Mouse (Mus musculus) liver, embryonic 14.5 days (tissue): Measurements from ENCODE around the gene Dhx58. TPM values are rescaled to one million over a fixed set of nuclear protein-coding genes. Genes with fewer than 3 reads are reported as not detected.

ENCODE experiments used
- ATAC-seq: fragments of 200-750 bp; cut with Nextera tagmentation; 2 replicates; pipeline ENCODE4 v1.8.0; 2017; ENCODE audit warnings: moderate number of reproducible peaks, mild to moderate bottlenecking, moderate library complexity; ENCODE audit not compliant: insufficient read depth
- DNase-seq, 3 experiments: peaks; one replicate each; pipeline ENCODE4 v3.0.0-alpha.2; 2012 to 2013; ENCODE audit warnings: low read depth in 3 of 3, low spot score in 3 of 3
- H3K27ac ChIP-seq: fragments of 300-500 bp; sonication (generic); 2 replicates; pipeline ENCODE4 v1.5.1; 2014; ENCODE audit warnings: moderate library complexity, mild to moderate bottlenecking, control low read depth, inconsistent platforms
- H3K27me3 ChIP-seq: fragments of 300-500 bp; sonication (generic); 2 replicates; pipeline ENCODE4 v1.6.1; 2014; ENCODE audit warnings: mild to moderate bottlenecking, low read length, moderate library complexity; ENCODE audit not compliant: control insufficient read depth, insufficient read depth
- H3K36me3 ChIP-seq: fragments of 300-500 bp; sonication (generic); replicated peaks from 2 replicates; pipeline ENCODE4 v1.6.1; 2014; ENCODE audit warnings: low read depth; ENCODE audit not compliant: control insufficient read depth, insufficient read depth
- H3K4me1 ChIP-seq, 2 experiments: fragments of 200-500 bp in 1 of 2; fragments of 300-500 bp in 1 of 2; sonication (generic) in 1 of 2; replicated peaks; 2 replicates each; pipeline ENCODE4 v1.6.1; 2012 to 2014; ENCODE audit warnings: antibody characterized with exemption in 1 of 2, inconsistent platforms in 1 of 2, low read length in 1 of 2; ENCODE audit not compliant: control insufficient read depth in 2 of 2, insufficient read depth in 2 of 2
- H3K4me2 ChIP-seq: fragments of 300-500 bp; sonication (generic); 2 replicates; pipeline ENCODE4 v1.6.1; 2014; ENCODE audit warnings: low read depth, mild to moderate bottlenecking, control low read depth, moderate library complexity
- H3K4me3 ChIP-seq, 2 experiments: fragments of 200-500 bp in 1 of 2; fragments of 300-500 bp in 1 of 2; sonication (generic) in 1 of 2; 2 replicates each; pipeline ENCODE4 v1.5.1; 2012 to 2014; ENCODE audit warnings: low read depth in 2 of 2, low read length in 2 of 2, mild to moderate bottlenecking in 2 of 2, control low read depth in 1 of 2, inconsistent platforms in 1 of 2, moderate library complexity in 1 of 2; ENCODE audit not compliant: insufficient read depth in 1 of 2
- H3K9ac ChIP-seq: fragments of 300-500 bp; sonication (generic); replicated peaks from 2 replicates; pipeline ENCODE4 v1.6.1; 2014; ENCODE audit warnings: mild to moderate bottlenecking, control low read depth, moderate library complexity
- H3K9me3 ChIP-seq: fragments of 300-500 bp; sonication (generic); 2 replicates; pipeline ENCODE4 v1.6.1; 2016; ENCODE audit warnings: low read length, mixed read lengths; ENCODE audit not compliant: control insufficient read depth
- CTCF ChIP-seq: IDR thresholded peaks from 2 replicates; pipeline ENCODE4 v1.5.1; 2016; ENCODE audit warnings: antibody characterized with exemption, low read depth, control low read depth
- EP300 ChIP-seq: IDR thresholded peaks from 2 replicates; pipeline ENCODE4 v1.6.1; 2016; ENCODE audit warnings: antibody characterized with exemption, low read depth
- WGBS: fragments of 180-500 bp; shearing (Covaris S2); extraction: QIAGEN DNeasy Blood & Tissue Kit; methylation state at CpG from one replicate; pipeline ENCODE4 v1.1.7; 2014; ENCODE audit not compliant: insufficient replicate concordance; 5-methylcytosine and 5-hydroxymethylcytosine counted together
- polyA plus RNA-seq, 2 experiments: library from polyadenylated mRNA; depleted of rRNA in 1 of 2; stranded (reverse) in 1 of 2; unstranded in 1 of 2; fragments of >200 nt; fragmentation: Nextera tagmentation in 1 of 2; extraction: Ambion mirVana in 1 of 2; gene quantifications; 2 replicates each; pipeline versions ENCODE4 v1.2.1 to v1.2.3; 2012 to 2014

The Dhx58 gene
- polyA plus RNA-seq, 2 experiments: 1.6 to 1.7 TPM

DNA sequence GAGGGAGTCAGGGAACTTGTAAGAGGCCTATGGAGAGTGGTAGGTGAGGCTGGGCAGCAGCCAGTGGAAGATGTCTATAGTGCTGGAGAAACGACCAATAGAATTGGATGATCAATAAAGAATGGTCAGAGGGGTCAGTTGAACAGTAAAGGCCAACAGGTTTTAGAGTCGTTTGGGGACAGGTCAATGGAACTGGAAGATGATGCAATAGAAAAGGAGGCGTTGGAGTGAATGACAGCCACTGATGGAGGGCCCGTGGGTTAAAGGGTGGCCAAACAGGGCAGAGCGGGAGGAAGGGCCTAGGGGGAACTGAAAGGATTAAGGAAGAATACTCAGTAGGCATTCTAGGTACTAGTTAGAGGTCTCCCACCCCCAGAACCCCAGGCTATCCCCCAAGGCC, 43.0 kb upstream of the Dhx58 start:
- ATAC-seq: peak; percentile 40; the same call in 1 of the 2 replicates
- TF ChIP-seq CTCF: no peak
- no peak for TF ChIP-seq EP300
- H3K9me3 ChIP-seq: no peaks in the 10 kb centered on the region
- no peak for DNase-seq
- no peak overlapping the region for H3K9ac ChIP-seq
- 38% methylated on average over 5 of the region's 5 CpGs for WGBS
- H3K4me1 ChIP-seq: 0 out of 4 replicates have a peak, but pooled peaks cover 0 to 5% of the 10 kb centered on the region in 2 experiments
- no peak overlapping the region for H3K4me2 ChIP-seq
- no peaks in the 10 kb centered on the region for H3K36me3 ChIP-seq
- peaks cover 16% of the 10 kb centered on the region for H3K27me3 ChIP-seq
- H3K4me3 ChIP-seq: no peak overlapping the region
- H3K27ac ChIP-seq: no peak overlapping the region

DNA sequence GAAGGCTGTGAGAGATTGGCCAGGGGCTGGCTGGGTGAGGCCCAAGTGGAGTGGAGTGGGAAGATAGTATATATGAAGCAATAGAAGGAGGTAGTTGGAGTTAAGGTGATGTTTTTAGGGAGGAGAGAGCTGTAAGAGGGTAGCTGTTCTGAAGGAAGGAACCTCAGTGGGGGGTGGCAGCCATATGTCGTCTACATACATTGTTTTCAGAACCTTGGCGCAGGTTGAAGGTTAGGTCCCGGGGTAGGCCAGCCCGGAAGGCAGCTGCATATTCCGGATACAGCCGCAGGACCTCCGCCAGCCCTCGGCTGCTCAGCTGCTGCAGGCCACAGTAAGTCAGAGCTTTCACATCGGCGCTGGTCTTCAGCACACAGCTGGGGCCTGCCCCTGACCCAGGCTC, 42.5 kb upstream of the Dhx58 start:
- WGBS: 84% methylated on average over 10 of the region's 10 CpGs
- peaks cover 16% of the 10 kb centered on the region for H3K27me3 ChIP-seq
- H3K27ac ChIP-seq: no peak overlapping the region

DNA sequence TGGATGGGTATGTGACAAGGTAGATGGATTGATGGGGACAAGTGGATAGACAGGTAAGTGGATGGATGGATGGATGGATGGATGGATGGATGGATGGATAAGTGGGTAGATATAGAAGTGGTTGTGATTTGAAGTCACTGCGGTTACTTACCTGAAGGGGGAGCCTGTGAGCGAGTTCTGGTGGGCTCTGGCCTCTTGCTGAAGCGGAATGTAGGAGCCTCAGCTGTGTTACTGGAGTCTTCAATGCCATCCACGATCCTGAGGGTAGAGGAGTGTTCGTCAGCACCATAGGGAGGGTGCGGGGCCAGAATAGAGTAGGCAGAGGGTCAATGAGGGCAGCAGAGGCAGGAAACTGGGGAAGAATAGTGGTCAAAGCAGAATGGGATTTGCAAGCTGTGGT, 41.0 kb upstream of the Dhx58 start:
- 12% methylated on average over 6 of the region's 6 CpGs for WGBS
- no peak overlapping the region for H3K9ac ChIP-seq
- TF ChIP-seq EP300 (no peak), CTCF (peak; percentile 81)
- no peak overlapping the region for H3K27ac ChIP-seq
- peak; percentile 29; the same call in 1 of the 2 replicates for ATAC-seq
- no peak overlapping the region for H3K4me3 ChIP-seq
- H3K9me3 ChIP-seq: no peaks in the 10 kb centered on the region
- H3K4me2 ChIP-seq: no peak overlapping the region
- no peaks in the 10 kb centered on the region for H3K36me3 ChIP-seq
- H3K27me3 ChIP-seq: peaks cover 13% of the 10 kb centered on the region
- DNase-seq: no peak
- 0 out of 4 replicates have a peak, but pooled peaks cover 0 to 5% of the 10 kb centered on the region in 2 experiments for H3K4me1 ChIP-seq

More for the DNA sequence above, 42.5 kb upstream of the Dhx58 start:
- no peaks in the 10 kb centered on the region for H3K36me3 ChIP-seq
- no peak overlapping the region for H3K4me3 ChIP-seq
- DNase-seq: no peak
- no peaks in the 10 kb centered on the region for H3K9me3 ChIP-seq
- ATAC-seq: no peak
- H3K4me1 ChIP-seq: 0 out of 4 replicates have a peak, but pooled peaks cover 0 to 5% of the 10 kb centered on the region in 2 experiments
- H3K4me2 ChIP-seq: no peak overlapping the region
- TF ChIP-seq CTCF (no peak), EP300 (no peak)
- no peak overlapping the region for H3K9ac ChIP-seq

DNA sequence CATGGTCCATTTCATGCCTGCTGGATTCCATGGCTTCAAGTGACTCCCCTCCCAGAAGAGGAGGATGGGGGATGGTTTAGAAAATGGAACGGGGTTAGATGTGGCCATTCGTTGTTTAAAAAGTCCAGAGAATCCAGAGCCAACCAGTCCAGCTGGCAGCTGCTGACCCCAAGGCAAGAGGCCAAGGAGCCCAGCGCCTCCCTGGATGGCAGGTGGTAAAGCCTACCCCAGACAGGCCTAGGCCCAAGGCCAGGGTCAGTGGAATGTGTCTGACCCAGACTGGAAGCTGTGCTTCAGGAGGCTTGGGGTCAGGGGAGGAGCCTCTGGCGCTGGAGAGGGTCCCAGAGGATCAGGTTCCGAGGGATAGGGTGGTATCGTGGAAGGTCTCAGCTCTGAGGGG, 37.3 kb upstream of the Dhx58 start:
- no peak overlapping the region for H3K4me2 ChIP-seq
- no peak overlapping the region for H3K27ac ChIP-seq
- H3K9me3 ChIP-seq: no peaks in the 10 kb centered on the region
- H3K36me3 ChIP-seq: no peaks in the 10 kb centered on the region
- DNase-seq: no peak
- WGBS: 68% methylated on average over 6 of the region's 6 CpGs
- H3K4me3 ChIP-seq: no peak overlapping the region
- no peak for ATAC-seq
- H3K4me1 ChIP-seq: peaks cover 13 to 15% of the 10 kb centered on the region in 2 experiments
- TF ChIP-seq CTCF: no peak
- TF ChIP-seq EP300: no peak
- no peaks in the 10 kb centered on the region for H3K27me3 ChIP-seq
- H3K9ac ChIP-seq: no peak overlapping the region

DNA sequence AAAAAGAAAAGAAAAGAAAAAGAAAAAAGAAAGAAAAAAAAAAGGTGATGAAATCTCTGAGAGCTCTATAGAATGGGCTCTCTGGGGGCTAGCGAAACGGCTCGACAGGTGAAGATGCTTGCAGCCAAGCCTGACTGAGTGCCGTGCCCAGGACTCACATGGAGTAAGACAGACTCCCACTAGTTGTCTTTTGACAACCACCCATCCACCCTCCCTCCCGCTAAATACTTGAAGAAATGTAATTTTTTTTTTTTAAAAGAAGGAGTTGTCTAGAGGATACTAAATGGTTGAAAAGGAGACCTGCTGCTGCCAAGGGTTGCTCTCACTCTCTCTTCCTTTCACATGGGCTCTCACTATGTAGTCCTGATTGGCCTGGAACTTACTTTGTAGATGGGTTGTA, 34.7 kb upstream of the Dhx58 start:
- 29% methylated on average over 5 of the region's 5 CpGs for WGBS
- Histone ChIP-seq H3K36me3 (peaks cover 5% of the 10 kb centered on the region), H3K9ac (peak overlapping the region; percentile 55), H3K9me3 (no peaks in the 10 kb centered on the region), H3K27me3 (no peaks in the 10 kb centered on the region), H3K27ac (peak overlapping the region; percentile 56), H3K4me2 (peak overlapping the region; percentile 63), H3K4me1 (peaks cover 22 to 32% of the 10 kb centered on the region in 2 experiments), H3K4me3 (peak overlapping the region; percentile 25 to 100; a peak in 3 of 4 replicates)
- ATAC-seq (no peak), DNase-seq (no peak)
- TF ChIP-seq EP300 (no peak), CTCF (no peak)
